Mouse (Mus musculus) heart, postnatal 0 days (tissue): ENCODE results near the gene Gorasp1. TPM values are rescaled to one million over a fixed set of nuclear protein-coding genes. Genes with fewer than 3 reads are reported as not detected.

Experiments used
- ATAC-seq: fragments of 200-750 bp; cut with Nextera tagmentation; 2 replicates; pipeline ENCODE4 v1.8.0; 2017; ENCODE audit warnings: low read depth, moderate number of reproducible peaks, moderate library complexity; ENCODE audit not compliant: insufficient read depth
- DNase-seq: peaks from one replicate; pipeline ENCODE4 v3.0.0-alpha.2; 2016; ENCODE audit warnings: low spot score
- H3K27ac ChIP-seq: fragments of 300-500 bp; sonication (generic); 2 replicates; pipeline ENCODE4 v1.5.1; 2014; ENCODE audit warnings: low read depth, mild to moderate bottlenecking
- H3K27me3 ChIP-seq: fragments of 300-500 bp; sonication (generic); 2 replicates; pipeline ENCODE4 v1.6.1; 2014; ENCODE audit warnings: low read length, mixed read lengths; ENCODE audit not compliant: control insufficient read depth, insufficient read depth
- H3K36me3 ChIP-seq: fragments of 300-500 bp; sonication (generic); replicated peaks from 2 replicates; pipeline ENCODE4 v1.6.1; 2014; ENCODE audit warnings: low read length, mixed read lengths; ENCODE audit not compliant: control insufficient read depth, insufficient read depth
- H3K4me1 ChIP-seq: fragments of 300-500 bp; sonication (generic); 2 replicates; pipeline ENCODE4 v1.6.1; 2014; ENCODE audit warnings: antibody characterized with exemption; ENCODE audit not compliant: control insufficient read depth, insufficient read depth
- H3K4me2 ChIP-seq: fragments of 300-500 bp; sonication (generic); 2 replicates; pipeline ENCODE4 v1.6.1; 2014; ENCODE audit warnings: low read depth, mild to moderate bottlenecking, low read length, moderate library complexity
- H3K4me3 ChIP-seq: fragments of 300-500 bp; sonication (generic); 2 replicates; pipeline ENCODE4 v1.5.1; 2014; ENCODE audit warnings: low read depth, low read length
- H3K9ac ChIP-seq: fragments of 300-500 bp; sonication (generic); replicated peaks from 2 replicates; pipeline ENCODE4 v1.6.1; 2014; ENCODE audit warnings: low read depth, low read length, mixed read lengths
- H3K9me3 ChIP-seq: fragments of 300-500 bp; sonication (generic); replicated peaks from 2 replicates; pipeline ENCODE4 v1.6.1; 2016; ENCODE audit warnings: low read length; ENCODE audit not compliant: control insufficient read depth
- CTCF ChIP-seq: IDR thresholded peaks from 2 replicates; pipeline ENCODE4 v1.5.1; 2016; ENCODE audit warnings: antibody characterized with exemption, control low read depth, low read depth
- EP300 ChIP-seq: IDR thresholded peaks from 2 replicates; pipeline ENCODE4 v1.6.1; 2016; ENCODE audit warnings: antibody characterized with exemption, low read depth
- WGBS: fragments of 180-500 bp; shearing (Covaris S2); extraction: QIAGEN DNeasy Blood & Tissue Kit; methylation state at CpG from one replicate; pipeline ENCODE4 v1.1.7; 2014; 5-methylcytosine and 5-hydroxymethylcytosine counted together
- polyA plus RNA-seq: library from polyadenylated mRNA; unstranded; fragments of >200 nt; fragmentation: Nextera tagmentation; extraction: Ambion mirVana; gene quantifications from 2 replicates; pipeline ENCODE4 v1.2.1, GENCODE M21; 2015
- total RNA-seq: library from RNA; depleted of rRNA; stranded (reverse); fragments of >200 nt; gene quantifications from 2 replicates; pipeline ENCODE4 v1.2.3, GENCODE M21; 2014; ENCODE audit warnings: low replicate concordance; rRNA removed

The Gorasp1 gene
- total and polyA plus RNA-seq, 2 experiments from 2014 or later, result 14.1 to 63.5 TPM

GRCm38 (mm10) chr9:119890692-119891091 is 46.7 kb downstream of the Gorasp1 start:
- DNase-seq (no peak), ATAC-seq (no peak)
- Histone ChIP-seq H3K27me3 (no peaks in the 10 kb centered on the region), H3K4me2 (no peak overlapping the region), H3K4me1 (peaks cover 8% of the 10 kb centered on the region; the same call in 1 of the 2 replicates), H3K27ac (no peak overlapping the region), H3K36me3 (no peaks in the 10 kb centered on the region), H3K9me3 (no peaks in the 10 kb centered on the region), H3K9ac (no peak overlapping the region), H3K4me3 (no peak overlapping the region)
- TF ChIP-seq CTCF (peak; percentile 57), EP300 (no peak)
- 43% methylated on average over 2 of the region's 2 CpGs for WGBS

GRCm38 (mm10) chr9:119889446-119889845 is 47.9 kb downstream of the Gorasp1 start:
- no peak for TF ChIP-seq CTCF
- no peak for TF ChIP-seq EP300
- H3K4me3 ChIP-seq, result no peak overlapping the region
- H3K27ac ChIP-seq, result no peak overlapping the region
- DNase-seq (no peak), ATAC-seq (no peak)
- H3K27me3 ChIP-seq, result no peaks in the 10 kb centered on the region
- H3K4me2 ChIP-seq, result no peak overlapping the region
- no peaks in the 10 kb centered on the region for H3K9me3 ChIP-seq
- H3K36me3 ChIP-seq, result no peaks in the 10 kb centered on the region
- 0 out of 2 replicates have a peak, but pooled peaks cover 3% of the 10 kb centered on the region for H3K4me1 ChIP-seq
- no peak overlapping the region for H3K9ac ChIP-seq
- 84% methylated on average over 9 of the region's 9 CpGs for whole genome bisulfite sequencing

- Histone ChIP-seq H3K9me3 (no peaks in the 10 kb centered on the region), H3K4me1 (no peaks in the 10 kb centered on the region), H3K4me3 (no peak overlapping the region), H3K27ac (no peak overlapping the region), H3K36me3 (no peaks in the 10 kb centered on the region), H3K27me3 (no peaks in the 10 kb centered on the region), H3K4me2 (no peak overlapping the region), H3K9ac (no peak overlapping the region)
- 64% methylated on average over 2 of the region's 2 CpGs for WGBS
- TF ChIP-seq EP300 (no peak), CTCF (no peak)
- ATAC-seq, result no peak
- DNase-seq, result no peak
These were observed 48.5 kb downstream of the Gorasp1 start for GRCm38 (mm10) chr9:119888843-119889246.

DNA sequence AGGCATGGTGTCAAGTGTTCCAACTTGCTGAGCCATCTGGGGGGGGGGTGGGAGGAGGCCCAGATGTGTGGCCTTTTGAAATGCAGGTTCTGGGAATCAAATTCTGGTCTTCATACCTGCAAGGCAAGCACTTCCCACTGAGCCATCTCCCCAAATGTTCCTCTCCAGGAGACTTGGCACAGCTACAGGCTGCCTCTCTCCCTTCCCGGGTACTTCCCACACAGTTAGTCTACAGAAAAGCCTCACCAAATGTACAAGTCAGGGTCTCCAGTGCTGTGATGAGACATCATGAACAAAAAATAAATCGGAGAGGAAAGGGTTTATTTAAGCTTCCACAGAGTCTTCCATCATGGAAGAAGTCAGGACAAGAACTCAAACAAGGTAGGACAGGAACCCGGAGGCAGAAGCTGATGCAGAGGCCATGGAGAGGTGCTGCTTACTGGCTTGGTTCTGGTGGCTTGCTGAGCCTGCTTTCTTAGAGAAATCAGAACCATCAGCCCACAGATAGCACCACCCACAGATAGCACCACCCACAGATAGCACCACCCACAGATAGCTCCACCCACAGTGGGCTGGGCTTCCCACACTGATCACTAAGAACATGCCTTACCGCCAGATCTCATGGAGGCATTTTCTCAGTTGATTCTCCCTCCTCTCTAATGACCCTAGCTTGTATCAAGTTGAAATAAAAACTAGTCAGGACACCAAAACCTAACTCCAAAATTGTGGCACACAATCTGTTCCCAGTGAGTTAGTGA is 50.0 kb downstream of the Gorasp1 start:
- no peaks in the 10 kb centered on the region for H3K4me1 ChIP-seq
- DNase-seq (no peak), ATAC-seq (no peak)
- no peaks in the 10 kb centered on the region for H3K27me3 ChIP-seq
- no peaks in the 10 kb centered on the region for H3K9me3 ChIP-seq
- H3K4me3 ChIP-seq, result no peak overlapping the region
- TF ChIP-seq CTCF (no peak), EP300 (no peak)
- H3K4me2 ChIP-seq, result no peak overlapping the region
- H3K36me3 ChIP-seq, result no peaks in the 10 kb centered on the region
- H3K27ac ChIP-seq, result no peak overlapping the region
- no peak overlapping the region for H3K9ac ChIP-seq
- 72% methylated on average over 4 of the region's 4 CpGs for WGBS

Other genes with a start within 250 kb of the Gorasp1 start
- 0.65 and 2.0 TPM in 2 replicates for gene Scn10a, start 218.2 kb downstream of the Gorasp1 start, total RNA-seq
- 2.0 and 2.1 TPM in 2 replicates for gene Scn10a, start 218.2 kb downstream of the Gorasp1 start, polyA plus RNA-seq
- not detected in 2 replicates for gene Scn11a, start 112.1 kb downstream of the Gorasp1 start, total RNA-seq
- gene Scn11a, start 112.1 kb downstream of the Gorasp1 start, polyA plus RNA-seq, result 0.01 and 0.03 TPM in 2 replicates
- gene Wdr48, start 42.7 kb downstream of the Gorasp1 start, total RNA-seq, result 19.0 and 25.3 TPM in 2 replicates
- 19.4 and 19.9 TPM in 2 replicates for gene Wdr48, start 42.7 kb downstream of the Gorasp1 start, polyA plus RNA-seq
- 0.27 TPM in 1 of 2 replicates, not detected in the other for gene Ttc21a, start within 50 bp of the Gorasp1 start, total RNA-seq
- 0.05 and 0.07 TPM in 2 replicates for gene Ttc21a, start within 50 bp of the Gorasp1 start, polyA plus RNA-seq
- gene Csrnp1, start 47.1 kb upstream of the Gorasp1 start, total RNA-seq, result 23.8 and 96.9 TPM in 2 replicates
- 4.0 and 4.2 TPM in 2 replicates for gene Csrnp1, start 47.1 kb upstream of the Gorasp1 start, polyA plus RNA-seq
- gene Xirp1, start 86.0 kb upstream of the Gorasp1 start, total RNA-seq, result 140 and 178 TPM in 2 replicates
- 38.4 and 45.1 TPM in 2 replicates for gene Xirp1, start 86.0 kb upstream of the Gorasp1 start, polyA plus RNA-seq
- gene Cx3cr1, start 132.3 kb upstream of the Gorasp1 start, total RNA-seq, result 1.5 and 5.2 TPM in 2 replicates
- 4.1 and 4.7 TPM in 2 replicates for gene Cx3cr1, start 132.3 kb upstream of the Gorasp1 start, polyA plus RNA-seq
- not detected in 2 replicates for gene Ccr8, start 154.5 kb upstream of the Gorasp1 start, total RNA-seq
- gene Ccr8, start 154.5 kb upstream of the Gorasp1 start, polyA plus RNA-seq, result not detected in 2 replicates
- 16.8 and 24.5 TPM in 2 replicates for gene Slc25a38, start 172.8 kb upstream of the Gorasp1 start, total RNA-seq
- gene Slc25a38, start 172.8 kb upstream of the Gorasp1 start, polyA plus RNA-seq, result 11.3 and 13.4 TPM in 2 replicates
- gene Rpsa, start 190.1 kb upstream of the Gorasp1 start, total RNA-seq, result 1,454 and 1,728 TPM in 2 replicates
- gene Rpsa, start 190.1 kb upstream of the Gorasp1 start, polyA plus RNA-seq, result 572 and 602 TPM in 2 replicates
- not detected in 2 replicates for gene Mobp, start 212.1 kb upstream of the Gorasp1 start, total RNA-seq
- 0.04 and 0.07 TPM in 2 replicates for gene Mobp, start 212.1 kb upstream of the Gorasp1 start, polyA plus RNA-seq